Mouse (Mus musculus): Measurements from ENCODE around the gene Prmt6.

Gene Prmt6

GRCm38 (mm10) chr3:110250839-110251700 lies at the start of gene Prmt6:
Prmt6 (minus strand) TSS chr3:110250998.
- no peak for DNase-seq (ENCODE audit: low spot score)

GRCm38 (mm10) chr3:110290485-110291045 lies 39.8 kb upstream of the Prmt6 start:
- no peak for DNase-seq (ENCODE audit: low spot score)

GRCm38 (mm10) chr3:110282651-110283050 lies 31.9 kb upstream of the Prmt6 start:
- DNase-seq (ENCODE audit: low spot score): no peak

DNA sequence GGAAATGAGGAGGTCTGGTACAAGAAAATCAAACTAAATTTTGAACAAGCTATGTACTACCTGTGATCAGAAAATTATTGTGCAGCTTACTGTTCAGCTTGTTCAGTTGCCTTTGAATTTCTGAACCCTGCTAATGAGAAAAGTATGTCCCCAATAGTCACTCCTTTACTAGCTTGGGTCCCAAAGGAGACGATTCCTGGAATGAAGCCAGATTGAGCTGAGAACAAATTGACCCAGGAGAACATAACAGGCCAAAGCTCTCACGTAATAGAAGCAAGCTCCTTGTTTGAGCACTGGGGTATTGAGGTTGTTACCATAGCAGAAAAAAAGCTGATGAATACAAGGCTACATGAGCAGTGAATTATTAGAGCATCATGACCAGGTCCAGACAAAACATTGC lies 17.0 kb upstream of the Prmt6 start:
- no peak for DNase-seq (ENCODE audit: low spot score)

- no peak for DNase-seq (ENCODE audit: low spot score)
Observed at GRCm38 (mm10) chr3:110253105-110253504, 2.3 kb upstream of the Prmt6 start.

- DNase-seq (ENCODE audit: low spot score): peak; percentile 74
Observed at GRCm38 (mm10) chr3:110249891-110250838, 633 bp downstream of the Prmt6 start.

DNA sequence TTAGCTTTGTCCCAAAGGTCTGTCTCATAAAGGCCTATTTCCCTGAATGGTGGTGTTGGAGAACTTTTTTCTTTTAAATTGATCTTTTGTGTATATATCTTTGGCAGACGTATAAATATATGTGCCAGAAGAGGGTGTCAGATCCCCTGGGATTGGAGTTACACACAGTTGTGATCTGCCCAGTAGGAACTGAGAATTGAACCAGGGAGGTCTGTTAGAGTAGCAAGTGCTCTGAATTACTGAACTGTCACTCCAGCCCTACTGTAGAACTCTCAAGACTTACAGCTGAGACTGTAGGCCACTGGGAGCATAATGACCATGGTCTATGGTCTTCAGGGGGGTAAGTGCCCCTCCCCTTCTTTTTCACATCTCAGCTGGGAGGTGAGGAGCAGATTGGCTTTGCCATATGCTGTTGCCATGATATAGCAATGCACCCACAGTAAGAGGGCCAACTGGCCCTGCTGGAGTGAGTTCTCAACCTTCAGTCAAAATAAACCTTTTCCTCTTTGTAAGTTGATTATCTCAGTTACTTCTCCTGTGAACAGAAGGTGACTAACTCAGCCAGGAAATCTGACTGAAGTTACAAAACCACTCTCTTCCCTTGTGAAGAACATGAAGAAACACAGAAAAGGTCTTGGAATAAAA lies 13.9 kb downstream of the Prmt6 start:
- DNase-seq (ENCODE audit: low spot score): no peak

Measured in ovary, postnatal 10 days (tissue).